Mouse (Mus musculus) MEL-GATA-1-ER (cell line): Measurements from ENCODE around the gene Olfr18.
"Not testable (repeated sequence)": the region's sequence is repeated elsewhere in the genome, so short reads cannot be mapped to it uniquely, and the experiment has no call there.

Experiments used
- DNase-seq: peaks from one replicate; pipeline ENCODE4 v3.0.0-alpha.2; 2012; ENCODE audit warnings: low read depth; ENCODE audit errors: extremely low read depth

The Olfr18 gene

DNA sequence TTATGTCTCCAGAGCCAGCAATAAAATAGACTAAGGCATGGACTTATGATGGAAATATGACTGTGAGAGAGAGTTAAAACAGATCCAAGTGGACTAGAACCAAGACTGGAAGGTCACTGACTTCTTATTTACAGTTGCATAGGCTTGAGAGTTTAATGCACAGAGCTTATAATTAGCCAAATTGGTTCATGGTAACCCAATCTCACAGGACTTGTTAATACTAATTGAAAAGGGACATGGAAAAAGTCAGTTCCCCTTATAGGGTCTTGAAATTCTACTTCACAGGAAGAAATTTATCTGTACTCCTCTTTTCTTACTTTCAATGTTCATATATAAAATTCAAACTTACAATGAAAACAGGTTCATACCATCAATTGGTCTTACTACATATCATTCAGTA, at the start of gene Olfr18:
Gene Olfr18, minus strand, starts transcription at position 101 of the 400 bp plus-strand sequence.
- no peak for DNase-seq

DNA sequence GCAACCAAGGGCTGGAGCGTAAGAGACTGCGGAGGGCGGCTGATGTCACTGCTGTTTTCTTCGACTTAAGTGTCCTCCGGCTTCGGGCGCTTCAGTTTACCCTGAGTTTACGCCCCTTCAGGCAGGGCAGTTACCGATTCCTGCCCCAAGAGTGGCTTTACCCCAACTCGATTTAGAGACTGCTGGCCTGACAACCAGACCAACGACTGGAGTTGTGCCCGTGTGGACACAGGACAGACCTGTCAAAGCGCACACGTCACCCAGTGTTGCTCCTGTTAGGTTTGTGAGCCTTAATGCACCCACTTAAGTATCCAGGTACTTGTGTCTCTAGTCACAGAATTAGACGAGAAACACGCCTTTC, 49.4 kb upstream of the Olfr18 start:
- no peak for DNase-seq

DNA sequence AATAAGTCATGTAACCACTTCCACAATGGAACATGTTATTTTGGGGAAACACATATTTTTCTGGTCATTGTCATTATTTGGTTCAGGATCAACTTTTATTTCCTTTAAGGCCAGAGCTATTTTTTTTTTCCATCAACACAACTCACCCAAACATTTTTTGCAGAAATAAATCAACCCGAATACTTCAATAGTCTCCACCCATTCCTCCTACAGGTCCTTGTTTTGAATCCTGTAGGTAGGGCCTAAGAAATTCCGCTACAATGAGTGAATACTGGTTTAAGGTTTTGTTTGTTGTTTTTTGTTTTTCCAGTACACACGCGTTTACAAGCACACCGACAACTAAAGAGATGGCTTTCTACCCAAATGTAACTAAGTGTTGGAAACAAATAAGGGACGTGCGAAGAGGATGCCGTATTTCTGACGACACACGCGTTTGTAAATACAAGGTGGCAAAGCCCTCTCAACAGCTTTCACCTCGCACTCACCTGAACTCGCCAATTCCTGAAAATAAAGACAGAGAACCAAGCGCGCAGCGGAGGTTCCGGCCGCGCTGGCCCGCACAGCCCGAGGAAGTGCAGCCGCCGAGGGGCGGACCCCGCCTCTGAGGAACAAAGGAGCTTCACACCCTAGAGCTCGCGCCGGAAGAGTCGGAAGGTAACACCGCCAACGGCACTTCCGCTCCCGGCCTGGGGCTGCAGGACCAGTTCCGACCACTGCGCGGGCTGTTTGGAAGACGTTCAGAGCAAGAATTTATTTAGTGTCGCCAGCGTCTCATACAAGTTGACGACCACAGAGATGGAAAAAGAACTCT, 48.8 kb upstream of the Olfr18 start, which contains the start of gene Zfp560:
Gene Zfp560, minus strand, starts transcription at position 646 of the 811 bp plus-strand sequence.
- peak; percentile 84 for DNase-seq

GRCm38 (mm10) chr9:20383659-20384058, 47.8 kb upstream of the Olfr18 start:
- DNase-seq, result no peak

DNA sequence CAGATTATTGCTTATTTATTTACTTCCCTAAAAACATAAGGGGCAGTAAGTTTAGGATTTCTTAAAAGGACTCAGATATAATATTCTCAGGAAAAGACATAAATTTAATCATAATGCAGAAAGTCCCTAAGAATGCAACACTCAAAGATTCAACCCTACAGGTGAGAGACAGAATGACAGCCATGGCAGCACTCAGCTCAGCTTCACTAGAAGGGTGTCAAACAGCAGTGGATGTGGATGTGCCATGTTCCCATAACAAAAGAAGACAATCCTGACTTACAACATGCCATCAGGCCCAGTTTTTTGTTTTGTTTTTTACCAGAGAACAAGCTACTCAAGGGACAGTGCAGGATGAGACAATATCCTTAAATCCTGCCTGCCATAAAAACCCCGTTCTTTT, 38.8 kb upstream of the Olfr18 start:
- DNase-seq, result no peak

- no peak for DNase-seq
These were observed 31.4 kb upstream of the Olfr18 start for GRCm38 (mm10) chr9:20367311-20367710.

DNA sequence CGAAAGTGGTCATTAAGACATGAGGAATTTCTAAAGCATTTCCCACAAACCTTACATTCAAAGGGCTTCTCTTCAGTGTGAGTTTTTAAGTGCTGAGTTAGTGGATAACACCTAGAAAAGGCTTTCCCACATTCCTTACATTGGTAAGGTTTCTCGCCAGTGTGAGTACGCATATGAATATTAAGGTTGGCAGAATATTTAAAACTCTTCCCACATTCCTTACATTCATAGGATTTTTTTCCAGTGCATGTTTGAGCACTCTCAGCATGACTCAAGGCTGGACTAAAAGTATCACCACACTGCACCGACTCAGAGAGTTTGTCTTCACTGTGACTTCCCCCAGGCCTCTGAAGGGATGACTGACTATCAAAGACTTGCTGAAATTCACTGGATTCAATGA, 12.6 kb upstream of the Olfr18 start:
- no peak for DNase-seq

DNA sequence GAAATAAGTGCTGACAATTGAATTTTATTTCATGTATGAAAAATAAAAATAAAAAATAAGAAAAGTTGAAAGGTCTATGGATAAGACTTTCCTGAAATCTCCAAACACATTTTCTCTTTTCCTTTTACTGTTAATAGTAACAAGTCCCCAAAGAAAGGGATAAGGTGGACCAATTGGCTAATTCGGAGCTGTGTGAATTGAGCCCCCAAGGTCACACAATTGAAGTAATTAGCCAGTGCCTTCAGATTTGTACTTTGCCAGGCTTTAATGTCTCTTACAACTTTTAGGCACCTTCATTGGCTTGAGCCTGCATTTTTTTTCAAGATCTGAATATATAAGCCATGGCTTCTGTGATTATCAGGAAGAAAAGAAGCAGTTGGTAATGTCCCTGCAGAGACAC, 37.7 kb downstream of the Olfr18 start, which contains the start of gene Olfr873:
Gene Olfr873, plus strand, starts transcription at position 301 of the 400 bp plus-strand sequence.
- DNase-seq, result no peak

DNA sequence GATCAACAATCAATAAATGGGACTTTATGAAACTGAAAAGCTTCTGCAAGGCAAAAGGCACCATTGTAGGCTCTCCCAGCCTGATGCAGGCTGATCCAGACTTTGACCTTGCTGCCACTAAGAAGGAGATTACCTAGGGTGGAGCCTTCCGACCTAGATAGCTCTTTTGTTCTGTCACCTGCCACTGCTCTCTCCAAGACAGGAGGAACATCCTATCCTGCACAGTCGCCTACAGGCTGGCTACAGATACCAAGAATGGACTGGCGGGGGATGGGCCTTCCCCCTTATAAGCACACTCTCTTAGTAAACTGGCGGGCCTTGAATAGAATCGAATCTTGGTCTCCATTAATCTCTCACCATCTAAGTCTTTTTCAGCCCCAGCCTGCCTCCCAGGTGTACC, 40.3 kb downstream of the Olfr18 start:
- DNase-seq, result not testable (repeated sequence)

DNA sequence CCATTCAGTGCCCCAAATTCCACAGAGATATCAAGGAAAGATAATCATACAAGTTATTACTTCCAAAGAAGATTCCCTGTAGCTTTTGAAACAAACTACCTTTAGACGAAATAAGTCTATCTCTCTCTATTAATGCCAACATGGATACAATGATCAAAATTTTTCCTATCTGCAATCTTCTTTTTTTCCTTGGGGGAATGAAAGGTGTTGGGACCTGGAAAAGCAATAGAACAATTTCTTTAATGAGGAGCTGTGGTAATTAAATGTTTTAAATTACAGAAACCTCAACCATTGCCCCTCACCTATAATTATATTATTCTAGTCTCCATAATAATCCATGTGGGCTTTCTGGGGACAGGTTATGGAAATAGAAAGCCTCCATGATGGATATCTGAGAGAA, 53.8 kb downstream of the Olfr18 start, which contains the start of gene Olfr39:
Gene Olfr39, plus strand, starts transcription at position 301 of the 400 bp plus-strand sequence.
- no peak for DNase-seq
